Mouse (Mus musculus) lung, adult 2 months (tissue): ENCODE results near the gene Rgs3. TPM values are rescaled to one million over a fixed set of nuclear protein-coding genes. Genes with fewer than 3 reads are reported as not detected.

Source experiments
- DNase-seq: peaks from one replicate; pipeline ENCODE4 v3.0.0; 2022
- H3K4me1 ChIP-seq: fragments of 200-500 bp; 2 replicates; pipeline ENCODE4 v1.6.1; 2011; ENCODE audit warnings: low read length; ENCODE audit not compliant: control insufficient read depth, insufficient read depth
- H3K4me3 ChIP-seq: fragments of 200-500 bp; replicated peaks from 2 replicates; pipeline ENCODE3; 2011; ENCODE audit warnings: low read depth, mild to moderate bottlenecking, control low read depth, low read length; ENCODE audit errors: extremely low read depth
- CTCF ChIP-seq: fragments of 200-500 bp; IDR thresholded peaks from 2 replicates; pipeline ENCODE4 v1.5.1; 2011; ENCODE audit warnings: mild to moderate bottlenecking, low read length, control low read depth; ENCODE audit not compliant: insufficient read depth
- POLR2A ChIP-seq: fragments of 200-500 bp; IDR thresholded peaks from 2 replicates; pipeline ENCODE4 v1.6.1; 2011; ENCODE audit warnings: low read depth, mild to moderate bottlenecking, control low read depth, low read length, borderline replicate concordance; ENCODE audit errors: extremely low read depth
- WGBS: fragments of 180-500 bp; shearing (Covaris S2); methylation state at CpG from one replicate; pipeline ENCODE4 v1.1.7; 2018; 5-methylcytosine and 5-hydroxymethylcytosine counted together
- polyA plus RNA-seq: library from polyadenylated mRNA; depleted of rRNA; stranded (reverse); fragments of >200 nt; gene quantifications from 2 replicates; pipeline ENCODE4 v1.2.3, GENCODE M21; 2012

Gene Rgs3
- polyA plus RNA-seq, 1 experiment, result 97.1 TPM

DNA sequence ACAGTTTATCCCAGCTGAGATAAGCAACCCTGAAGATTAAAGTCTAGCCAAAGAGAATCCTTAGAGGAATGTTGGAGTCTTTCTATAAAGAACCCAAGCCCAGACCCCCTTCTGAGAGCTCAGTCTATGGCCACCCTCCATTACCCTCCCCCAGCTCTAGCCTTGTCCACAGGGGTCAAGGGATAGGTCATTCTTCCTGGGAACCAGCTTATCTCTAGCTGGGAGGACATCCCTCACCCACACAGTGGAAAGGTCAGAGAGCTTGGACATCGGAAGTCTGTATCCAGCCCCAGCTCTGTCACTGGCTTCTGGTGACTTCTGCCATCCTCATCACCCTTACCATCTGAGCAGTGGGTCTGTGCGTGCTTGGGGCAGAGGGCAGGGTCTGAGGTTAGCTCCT, 75.2 kb downstream of the Rgs3 start:
- TF ChIP-seq POLR2A (no peak), CTCF (no peak)
- H3K4me1 ChIP-seq, result peaks cover 23% of the 10 kb centered on the region
- WGBS, result 51% methylated on average over 2 of the region's 2 CpGs
- DNase-seq, result no peak
- H3K4me3 ChIP-seq, result peak overlapping the region; percentile 4

DNA sequence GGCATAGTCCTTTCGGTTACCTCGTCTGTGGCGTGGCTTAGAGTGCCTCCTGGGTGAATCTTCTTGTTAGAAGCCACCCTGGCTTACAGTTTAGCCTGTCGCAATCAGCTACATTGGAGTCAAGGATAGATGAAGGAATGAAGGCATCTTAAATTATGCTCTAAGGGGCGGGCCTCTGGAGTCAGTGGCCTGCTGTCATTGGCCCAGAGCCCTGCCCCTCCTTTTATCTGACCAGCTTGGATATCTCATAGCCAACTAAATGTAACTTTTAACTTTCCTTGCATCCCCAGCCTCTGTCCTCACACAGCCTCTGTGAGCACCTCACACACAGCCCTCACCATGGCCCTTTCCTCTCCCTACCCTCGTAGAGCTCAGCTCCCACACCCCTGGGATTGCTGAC, 76.4 kb downstream of the Rgs3 start:
- no peak for DNase-seq
- no peak overlapping the region for H3K4me3 ChIP-seq
- peaks cover 20% of the 10 kb centered on the region for H3K4me1 ChIP-seq
- no peak for TF ChIP-seq CTCF
- TF ChIP-seq POLR2A, result no peak
- WGBS, result 79% methylated on average over 6 of the region's 6 CpGs

DNA sequence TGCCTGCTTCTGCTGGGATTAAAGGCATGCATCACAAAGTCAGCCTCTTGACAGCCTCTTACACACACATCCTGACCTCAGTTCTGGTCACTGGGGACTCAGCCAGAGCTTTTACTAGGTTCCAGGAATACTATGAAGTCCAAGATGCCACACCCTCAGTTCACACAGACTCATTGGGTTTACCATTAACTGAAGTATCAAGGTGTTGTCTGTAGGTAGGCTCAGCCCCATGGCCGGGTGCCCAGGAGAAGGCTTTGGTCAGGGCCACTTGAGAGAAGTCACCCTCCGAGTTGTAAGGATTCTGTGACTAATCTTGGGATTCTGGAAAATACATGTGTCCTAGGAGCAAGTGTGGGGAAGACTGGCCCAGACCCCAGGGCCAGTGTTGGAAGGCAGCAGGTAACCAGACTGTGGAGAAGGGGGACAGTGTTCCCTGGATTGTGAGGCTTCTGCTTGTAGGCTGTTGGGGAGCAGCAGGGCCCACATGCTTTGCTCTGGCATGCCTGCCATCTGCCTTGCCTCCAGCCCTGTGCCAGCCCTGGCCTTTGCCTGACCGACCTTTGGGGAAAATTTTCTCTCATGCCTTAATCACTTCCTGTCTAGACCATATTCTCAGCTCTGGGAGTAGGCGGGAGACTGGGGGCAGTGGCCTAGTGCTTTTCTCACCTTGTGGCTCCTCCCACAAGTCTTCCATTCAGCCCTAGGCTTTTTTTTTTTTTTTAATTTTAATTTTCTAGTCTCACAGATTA, 78.4 kb downstream of the Rgs3 start:
- no peak for DNase-seq
- no peak for TF ChIP-seq CTCF
- TF ChIP-seq POLR2A, result no peak
- 52% methylated on average over 4 of the region's 4 CpGs for WGBS
- H3K4me3 ChIP-seq, result no peak overlapping the region
- peaks cover 29% of the 10 kb centered on the region for H3K4me1 ChIP-seq

DNA sequence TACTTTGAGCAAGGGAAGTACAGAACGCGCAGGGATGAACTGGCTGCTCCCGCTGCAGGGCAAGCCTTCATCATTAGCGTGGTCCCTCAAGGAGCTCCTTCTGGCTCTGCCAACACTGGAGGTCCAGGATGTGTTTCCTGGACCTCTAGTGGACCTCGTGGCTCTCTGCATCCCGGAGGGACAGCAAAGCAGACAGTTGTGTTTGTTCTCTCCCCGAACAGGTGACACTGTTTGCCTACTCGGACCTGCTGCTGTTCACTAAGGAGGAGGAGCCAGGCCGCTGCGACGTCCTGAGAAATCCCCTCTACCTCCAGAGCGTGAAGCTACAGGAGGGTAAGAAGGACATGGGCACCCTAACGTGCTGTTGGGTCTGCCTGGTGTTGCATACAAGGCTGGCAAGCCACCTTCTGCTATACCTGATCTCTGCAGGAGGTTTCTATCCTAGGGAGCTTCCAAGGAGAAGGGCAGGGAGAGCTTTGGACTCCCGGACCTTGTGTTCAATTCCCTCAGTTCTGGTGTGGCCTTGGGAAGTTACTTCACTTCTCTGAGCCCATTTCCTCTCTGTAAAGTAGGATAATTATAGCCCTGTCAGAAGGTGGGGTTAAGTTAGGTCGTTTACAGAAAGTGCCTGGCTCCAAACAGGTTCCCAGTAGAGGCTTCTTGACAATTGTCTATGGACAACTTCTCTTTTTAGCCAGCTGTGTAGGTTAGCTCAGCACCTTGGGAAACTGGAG, 81.0 kb downstream of the Rgs3 start:
- DNase-seq, result no peak
- H3K4me1 ChIP-seq, result peaks cover 18% of the 10 kb centered on the region
- no peak overlapping the region for H3K4me3 ChIP-seq
- TF ChIP-seq CTCF (peak; percentile 21; the same call in 1 of the 2 replicates), POLR2A (no peak)
- WGBS, result 43% methylated on average over 15 of the region's 15 CpGs

DNA sequence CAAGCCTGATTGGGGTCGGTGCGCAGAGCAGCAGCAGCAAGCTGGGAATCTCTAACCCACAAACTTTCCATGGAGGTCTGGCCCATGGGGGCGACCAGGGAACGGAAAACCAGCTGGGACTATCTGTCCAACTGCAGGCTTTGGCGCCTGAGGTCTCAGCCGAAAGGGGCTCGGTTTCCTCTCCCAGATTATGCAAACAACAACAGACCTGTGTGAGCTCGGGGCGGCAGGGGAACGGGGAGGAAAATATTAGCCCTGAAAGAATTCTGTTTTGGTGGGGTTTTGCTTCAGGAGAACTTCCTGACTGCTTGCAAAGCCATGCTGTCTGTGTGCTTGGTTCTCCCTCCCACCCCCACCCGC, 81.6 kb downstream of the Rgs3 start:
- 35% methylated on average over 11 of the region's 11 CpGs for WGBS
- DNase-seq, result no peak
- Histone ChIP-seq H3K4me3 (no peak overlapping the region), H3K4me1 (peaks cover 18% of the 10 kb centered on the region)
- TF ChIP-seq POLR2A (no peak), CTCF (no peak)

DNA sequence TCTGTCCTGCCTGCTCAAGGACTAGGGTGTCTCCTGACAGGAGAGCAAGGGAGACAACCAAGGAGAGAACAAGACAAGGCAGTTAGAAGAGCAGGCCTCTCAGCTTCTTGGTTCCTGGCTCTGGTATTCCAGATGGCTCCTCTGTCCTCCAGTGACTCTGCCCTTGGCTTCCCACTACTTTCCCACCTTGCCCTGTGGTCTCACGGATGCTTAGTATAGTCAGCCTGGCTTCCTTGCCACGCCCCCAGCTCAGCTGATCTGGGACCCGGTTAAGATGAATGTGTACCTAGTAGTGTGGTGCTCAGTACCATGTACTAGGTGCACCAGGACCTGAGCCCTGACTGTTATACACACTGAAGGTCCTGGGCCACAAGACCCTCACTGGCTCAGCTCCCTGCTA, 82.0 kb downstream of the Rgs3 start:
- TF ChIP-seq POLR2A (no peak), CTCF (no peak)
- peaks cover 19% of the 10 kb centered on the region for H3K4me1 ChIP-seq
- no peak for DNase-seq
- 61% methylated on average over 3 of the region's 3 CpGs for WGBS
- H3K4me3 ChIP-seq, result no peak overlapping the region

DNA sequence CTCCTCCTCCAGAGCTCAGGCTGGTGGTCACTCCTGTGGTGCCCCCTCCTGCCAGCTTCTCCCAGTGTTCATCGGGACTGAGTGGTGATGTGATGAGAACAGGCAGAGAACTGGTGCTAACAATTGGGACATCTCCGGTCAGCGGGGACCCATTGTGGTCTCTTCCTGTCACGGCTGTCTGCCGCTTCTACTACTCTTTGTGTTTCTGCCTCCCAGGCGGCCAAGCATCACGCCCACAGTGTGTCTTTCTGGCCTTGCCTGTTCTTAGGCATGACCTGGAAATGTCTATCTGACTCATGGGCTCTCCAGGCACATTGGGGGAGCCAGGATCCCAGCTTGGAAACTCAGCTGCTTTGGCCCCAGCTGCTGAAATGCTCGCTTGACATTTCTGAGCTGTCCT, 83.8 kb downstream of the Rgs3 start:
- Histone ChIP-seq H3K4me3 (no peak overlapping the region), H3K4me1 (peaks cover 24% of the 10 kb centered on the region)
- no peak for DNase-seq
- 42% methylated on average over 8 of the region's 8 CpGs for WGBS
- TF ChIP-seq POLR2A, result no peak

DNA sequence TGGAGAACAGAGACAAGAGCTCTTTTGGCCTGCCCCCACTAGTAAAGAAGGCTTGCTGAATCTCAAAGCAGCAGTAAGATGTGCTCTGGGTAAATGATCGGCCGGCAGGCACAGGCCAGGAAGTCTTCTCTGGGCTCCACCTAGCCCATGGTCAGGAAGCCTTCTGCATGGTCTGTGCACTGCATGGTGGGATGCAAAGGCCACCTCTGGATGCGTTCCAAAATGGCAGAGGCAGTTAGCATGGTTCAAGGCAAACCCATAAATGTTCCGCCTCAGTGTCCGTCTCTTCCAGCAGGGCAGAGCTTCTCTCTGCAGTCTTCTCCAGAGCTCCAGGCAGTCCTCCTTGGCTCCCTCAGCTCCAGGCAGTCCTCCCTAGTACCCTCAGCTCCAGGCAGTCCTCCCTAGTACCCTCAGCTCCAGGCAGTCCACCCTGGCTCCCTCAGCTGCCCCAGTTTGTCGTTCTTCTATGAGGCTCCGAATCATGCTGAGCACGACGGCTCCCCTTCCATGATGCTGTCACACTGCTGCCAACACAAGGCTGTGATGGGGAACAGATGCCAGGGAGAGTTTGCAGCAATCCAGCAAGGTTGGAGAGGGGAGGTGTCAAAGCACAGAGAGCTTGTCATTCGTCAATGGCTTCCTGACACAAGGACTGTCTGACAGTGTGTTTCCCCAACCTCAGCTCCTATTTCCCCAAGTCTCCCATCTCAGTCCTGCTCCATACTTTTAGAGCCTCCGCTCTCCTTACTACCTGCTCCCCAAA, 84.6 kb downstream of the Rgs3 start:
- no peak for DNase-seq
- 64% methylated on average over 11 of the region's 11 CpGs for WGBS
- Histone ChIP-seq H3K4me1 (peaks cover 24% of the 10 kb centered on the region), H3K4me3 (no peak overlapping the region)
- TF ChIP-seq CTCF (no peak), POLR2A (no peak)

DNA sequence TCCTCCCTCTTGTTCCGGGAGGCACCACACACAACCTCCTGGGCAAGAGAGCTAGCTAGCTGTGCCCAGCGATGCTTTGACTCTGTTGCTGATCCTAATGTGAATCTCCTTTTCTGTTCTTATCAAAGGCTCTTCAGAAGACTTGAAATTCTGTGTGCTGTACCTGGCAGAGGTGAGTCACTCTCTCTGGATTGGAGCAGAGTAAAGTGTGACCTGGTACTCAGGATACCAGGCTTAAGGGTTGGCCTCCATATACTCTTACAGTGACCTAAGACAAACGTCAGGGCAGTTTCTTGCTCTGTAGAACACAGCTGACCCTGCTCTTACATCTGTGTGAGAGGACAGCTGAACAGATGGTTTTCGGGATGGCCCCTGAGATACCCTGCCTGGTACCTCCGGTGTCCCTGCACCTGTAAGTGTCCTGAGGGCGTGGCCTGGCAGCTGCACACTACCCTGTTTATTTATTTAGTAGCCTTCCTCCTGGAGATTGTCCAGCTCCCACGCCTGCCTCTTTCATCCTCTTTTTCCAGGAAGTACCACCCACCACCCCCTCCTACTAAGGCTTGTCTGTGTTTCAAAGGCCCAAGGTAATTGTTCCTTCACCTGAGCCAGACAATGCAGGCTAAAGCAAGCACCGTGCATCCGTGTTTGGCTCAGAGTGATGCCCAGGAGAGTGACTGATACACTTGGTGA, 87.1 kb downstream of the Rgs3 start:
- TF ChIP-seq POLR2A (no peak), CTCF (no peak)
- WGBS, result 40% methylated on average over 9 of the region's 9 CpGs
- DNase-seq, result no peak
- Histone ChIP-seq H3K4me3 (no peak overlapping the region), H3K4me1 (peaks cover 16% of the 10 kb centered on the region)
